Mouse (Mus musculus) midbrain, embryonic 11.5 days (tissue): ENCODE results near the gene Lamb1. TPM values are rescaled to one million over a fixed set of nuclear protein-coding genes. Genes with fewer than 3 reads are reported as not detected.

Experiments used
- ATAC-seq: fragments of 200-750 bp; cut with Nextera tagmentation; 2 replicates; pipeline ENCODE4 v1.8.0; 2017; ENCODE audit warnings: moderate TSS enrichment, moderate library complexity; ENCODE audit not compliant: low FRiP score
- DNase-seq: peaks from one replicate; pipeline ENCODE4 v3.0.0; 2015; ENCODE audit warnings: low spot score; ENCODE audit errors: missing footprints
- H3K27ac ChIP-seq: fragments of 300-500 bp; sonication (generic); 2 replicates; pipeline ENCODE4 v1.5.1; 2014; ENCODE audit warnings: low read depth, low read length
- H3K27me3 ChIP-seq: fragments of 300-500 bp; sonication (generic); 2 replicates; pipeline ENCODE4 v1.6.1; 2014; ENCODE audit warnings: mild to moderate bottlenecking, low read length, moderate library complexity, mixed read lengths; ENCODE audit not compliant: control insufficient read depth, insufficient read depth
- H3K36me3 ChIP-seq: fragments of 300-500 bp; sonication (generic); 2 replicates; pipeline ENCODE4 v1.6.1; 2014; ENCODE audit warnings: mild to moderate bottlenecking, low read length, moderate library complexity, mixed read lengths; ENCODE audit not compliant: control insufficient read depth, insufficient read depth
- H3K4me1 ChIP-seq: fragments of 300-500 bp; sonication (generic); 2 replicates; pipeline ENCODE4 v1.6.1; 2014; ENCODE audit warnings: low read length; ENCODE audit not compliant: control insufficient read depth, insufficient read depth
- H3K4me2 ChIP-seq: fragments of 300-500 bp; sonication (generic); 2 replicates; pipeline ENCODE4 v1.6.1; 2014; ENCODE audit warnings: mild to moderate bottlenecking, moderate library complexity
- H3K4me3 ChIP-seq: fragments of 300-500 bp; sonication (generic); 2 replicates; pipeline ENCODE4 v1.5.1; 2014; ENCODE audit warnings: low read depth, low read length
- H3K9ac ChIP-seq: fragments of 300-500 bp; sonication (generic); 2 replicates; pipeline ENCODE4 v1.6.1; 2014; ENCODE audit warnings: low read length
- H3K9me3 ChIP-seq: fragments of 300-500 bp; sonication (generic); 2 replicates; pipeline ENCODE4 v1.6.1; 2016; ENCODE audit warnings: low read length; ENCODE audit not compliant: control insufficient read depth
- WGBS: fragments of 180-500 bp; shearing (Covaris S2); extraction: QIAGEN DNeasy Blood & Tissue Kit; methylation state at CpG from one replicate; pipeline ENCODE4 v1.1.7; 2014; 5-methylcytosine and 5-hydroxymethylcytosine counted together
- polyA plus RNA-seq: library from polyadenylated mRNA; unstranded; fragments of >200 nt; fragmentation: Nextera tagmentation; extraction: Ambion mirVana; gene quantifications from 2 replicates; pipeline ENCODE4 v1.2.1, GENCODE M21; 2014

Gene Lamb1
- polyA plus RNA-seq, 1 experiment from 2014 or later, result 17.3 TPM

- Histone ChIP-seq H3K27ac (no peak overlapping the region), H3K27me3 (no peaks in the 10 kb centered on the region), H3K9me3 (no peaks in the 10 kb centered on the region), H3K4me1 (no peaks in the 10 kb centered on the region; the same call in 1 of the 2 replicates), H3K4me3 (no peak overlapping the region), H3K4me2 (no peak overlapping the region), H3K36me3 (no peaks in the 10 kb centered on the region), H3K9ac (no peak overlapping the region)
- 93% methylated on average over 1 of the region's 1 CpGs for WGBS
- ATAC-seq, result no peak
- peak; percentile 19 for DNase-seq
Observed at GRCm38 (mm10) chr12:31232635-31233034, 32.4 kb upstream of the Lamb1 start.

DNA sequence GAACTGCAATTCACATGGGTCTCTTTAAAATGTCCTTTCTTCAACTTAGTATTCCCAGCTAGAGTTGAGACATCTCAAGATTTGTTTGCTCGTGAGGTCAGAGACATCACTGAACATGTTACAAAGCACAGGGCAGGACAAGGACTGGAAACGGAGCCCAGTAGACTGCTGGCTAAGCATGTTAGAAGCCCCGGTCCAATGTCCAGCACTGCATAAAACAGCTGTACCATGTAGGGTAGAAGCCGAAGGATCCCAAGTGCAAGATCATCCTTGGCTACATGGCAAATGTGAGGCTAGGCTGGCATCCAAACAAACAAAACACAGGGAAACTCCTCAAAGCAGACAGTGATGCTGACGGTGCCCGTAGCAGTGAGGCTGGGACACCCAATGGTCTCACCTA is 30.0 kb upstream of the Lamb1 start:
- ATAC-seq (no peak), DNase-seq (no peak)
- 92% methylated on average over 6 of the region's 6 CpGs for WGBS
- H3K36me3 ChIP-seq, result no peaks in the 10 kb centered on the region
- H3K4me1 ChIP-seq, result no peaks in the 10 kb centered on the region; the same call in 1 of the 2 replicates
- H3K9me3 ChIP-seq, result no peaks in the 10 kb centered on the region
- no peak overlapping the region for H3K9ac ChIP-seq
- H3K4me2 ChIP-seq, result no peak overlapping the region
- no peak overlapping the region for H3K27ac ChIP-seq
- no peak overlapping the region for H3K4me3 ChIP-seq
- no peaks in the 10 kb centered on the region for H3K27me3 ChIP-seq

- Histone ChIP-seq H3K36me3 (no peaks in the 10 kb centered on the region), H3K9ac (no peak overlapping the region), H3K4me2 (no peak overlapping the region), H3K9me3 (no peaks in the 10 kb centered on the region), H3K27ac (no peak overlapping the region), H3K27me3 (no peaks in the 10 kb centered on the region), H3K4me1 (no peaks in the 10 kb centered on the region; the same call in 1 of the 2 replicates), H3K4me3 (no peak overlapping the region)
- WGBS, result 62% methylated on average over 12 of the region's 12 CpGs
- ATAC-seq (no peak), DNase-seq (no peak)
Observed at GRCm38 (mm10) chr12:31236861-31237595, 28.0 kb upstream of the Lamb1 start.

DNA sequence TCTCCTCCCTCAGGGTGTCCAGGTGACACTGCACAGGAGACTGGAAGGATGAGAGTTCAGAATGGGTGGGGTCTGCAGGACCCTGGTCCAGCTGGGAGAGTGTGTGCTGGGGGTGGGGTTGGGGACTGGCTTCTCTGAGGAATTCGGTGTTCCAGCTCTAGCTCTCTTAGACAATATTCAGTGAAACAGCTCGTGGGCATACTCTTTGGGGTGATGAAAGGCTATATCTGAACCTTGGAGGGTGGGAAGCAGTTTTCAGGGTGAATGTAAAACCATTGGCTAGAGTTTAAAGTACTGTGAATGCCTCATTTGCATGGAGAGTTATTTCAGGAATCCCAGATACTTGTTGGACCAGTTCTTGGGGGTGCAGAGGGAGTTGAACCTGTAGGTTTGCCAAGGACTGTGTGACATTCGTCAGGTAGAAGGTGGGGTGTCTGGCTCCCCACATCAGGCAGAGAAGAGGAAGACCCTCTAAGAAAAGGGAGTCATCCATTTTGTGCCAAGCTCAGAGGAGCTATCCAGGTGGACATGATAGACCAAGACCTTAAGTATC is 25.9 kb upstream of the Lamb1 start:
- Histone ChIP-seq H3K36me3 (no peaks in the 10 kb centered on the region), H3K9ac (no peak overlapping the region), H3K27ac (no peak overlapping the region), H3K9me3 (no peaks in the 10 kb centered on the region), H3K4me2 (no peak overlapping the region), H3K27me3 (no peaks in the 10 kb centered on the region), H3K4me3 (no peak overlapping the region), H3K4me1 (no peaks in the 10 kb centered on the region; the same call in 1 of the 2 replicates)
- DNase-seq, result no peak
- no peak for ATAC-seq
- 78% methylated on average over 3 of the region's 3 CpGs for WGBS

GRCm38 (mm10) chr12:31239798-31240197 is 25.2 kb upstream of the Lamb1 start:
- H3K9me3 ChIP-seq, result no peaks in the 10 kb centered on the region
- H3K27me3 ChIP-seq, result no peaks in the 10 kb centered on the region
- H3K4me2 ChIP-seq, result no peak overlapping the region
- H3K4me1 ChIP-seq, result no peaks in the 10 kb centered on the region; the same call in 1 of the 2 replicates
- H3K36me3 ChIP-seq, result no peaks in the 10 kb centered on the region
- no peak overlapping the region for H3K4me3 ChIP-seq
- H3K9ac ChIP-seq, result no peak overlapping the region
- no peak overlapping the region for H3K27ac ChIP-seq
- ATAC-seq, result no peak
- DNase-seq, result no peak
- WGBS, result 87% methylated on average over 4 of the region's 4 CpGs

GRCm38 (mm10) chr12:31240470-31240869 is 24.6 kb upstream of the Lamb1 start, which contains the start of gene Gm6993:
Gene Gm6993 (plus strand): TSS chr12:31240770.
- Histone ChIP-seq H3K9me3 (no peaks in the 10 kb centered on the region), H3K4me3 (no peak within 1 kb of the TSS), H3K9ac (no peak within 1 kb of the TSS), H3K27me3 (no peaks in the 10 kb centered on the region), H3K4me1 (no peaks in the 10 kb centered on the region; the same call in 1 of the 2 replicates), H3K36me3 (no peaks in the 10 kb centered on the region), H3K4me2 (no peak within 1 kb of the TSS), H3K27ac (no peak within 1 kb of the TSS)
- 79% methylated on average over 5 of the region's 5 CpGs for WGBS
- ATAC-seq (no peak), DNase-seq (no peak)

DNA sequence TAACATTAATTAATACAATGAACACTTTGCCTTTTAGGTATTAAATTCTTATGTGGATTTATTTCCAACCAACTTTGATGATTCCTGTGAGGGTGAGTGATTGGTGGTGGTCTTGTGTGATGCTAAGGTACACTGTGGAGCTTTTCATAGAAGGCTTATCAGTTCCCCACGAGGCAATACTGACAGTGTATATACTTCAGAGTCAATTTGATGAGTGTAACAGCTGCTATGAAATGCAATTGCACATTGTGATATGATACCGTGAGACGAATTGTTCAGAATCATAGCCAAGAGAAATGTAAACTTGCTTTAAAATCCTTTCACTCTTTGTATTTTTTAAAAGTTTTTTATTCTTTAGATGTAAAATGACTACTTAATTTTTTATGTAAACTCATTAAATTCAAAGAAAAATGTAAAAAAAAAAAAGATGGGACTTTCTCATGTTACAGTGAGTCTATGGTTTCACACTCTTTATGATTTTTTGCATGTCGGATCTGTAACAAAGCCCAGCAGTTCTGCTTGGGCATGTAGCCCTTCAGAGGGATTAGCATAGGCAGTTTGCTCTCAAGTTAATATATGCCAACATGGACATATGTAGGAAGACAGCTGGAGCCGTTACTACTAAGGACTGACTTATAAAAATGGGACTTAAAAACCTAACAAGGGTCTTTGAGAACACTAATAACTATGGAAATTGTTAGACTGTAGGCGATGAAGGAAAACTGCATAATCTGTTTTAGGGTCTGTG is 23.3 kb upstream of the Lamb1 start:
- no peak for ATAC-seq

DNA sequence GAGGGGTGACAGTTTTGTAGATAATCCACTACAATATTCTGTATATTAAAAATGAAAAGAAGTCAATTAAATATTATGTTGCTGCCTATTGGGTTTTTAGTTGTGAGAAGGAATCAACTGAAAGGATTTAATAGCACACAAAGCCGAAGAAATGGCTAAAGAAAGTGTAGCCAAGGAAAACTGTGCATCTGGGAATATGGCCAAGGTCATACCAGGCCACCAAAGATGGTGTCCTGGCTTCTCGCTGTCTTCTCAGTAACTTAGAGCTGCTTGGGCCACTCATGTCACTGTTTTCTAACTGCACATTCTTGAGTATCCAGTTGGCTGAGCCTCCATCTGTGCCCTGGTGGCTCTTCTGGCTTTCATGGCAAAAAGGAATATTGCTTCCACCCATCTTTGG is 21.0 kb upstream of the Lamb1 start:
- no peaks in the 10 kb centered on the region for H3K36me3 ChIP-seq
- H3K27me3 ChIP-seq, result no peaks in the 10 kb centered on the region
- WGBS, result 96% methylated on average over 2 of the region's 2 CpGs
- no peak overlapping the region for H3K27ac ChIP-seq
- no peak for ATAC-seq
- no peak overlapping the region for H3K4me3 ChIP-seq
- no peaks in the 10 kb centered on the region for H3K9me3 ChIP-seq
- DNase-seq, result peak; percentile 4
- H3K9ac ChIP-seq, result no peak overlapping the region
- H3K4me1 ChIP-seq, result no peaks in the 10 kb centered on the region
- H3K4me2 ChIP-seq, result no peak overlapping the region

More for the DNA sequence above, 23.3 kb upstream of the Lamb1 start:
- DNase-seq, result peak; percentile 26
- Histone ChIP-seq H3K36me3 (no peaks in the 10 kb centered on the region), H3K9me3 (no peaks in the 10 kb centered on the region), H3K4me1 (no peaks in the 10 kb centered on the region; the same call in 1 of the 2 replicates), H3K27ac (no peak overlapping the region), H3K4me3 (no peak overlapping the region), H3K9ac (no peak overlapping the region), H3K27me3 (no peaks in the 10 kb centered on the region), H3K4me2 (no peak overlapping the region)
- 85% methylated on average over 6 of the region's 6 CpGs for WGBS

DNA sequence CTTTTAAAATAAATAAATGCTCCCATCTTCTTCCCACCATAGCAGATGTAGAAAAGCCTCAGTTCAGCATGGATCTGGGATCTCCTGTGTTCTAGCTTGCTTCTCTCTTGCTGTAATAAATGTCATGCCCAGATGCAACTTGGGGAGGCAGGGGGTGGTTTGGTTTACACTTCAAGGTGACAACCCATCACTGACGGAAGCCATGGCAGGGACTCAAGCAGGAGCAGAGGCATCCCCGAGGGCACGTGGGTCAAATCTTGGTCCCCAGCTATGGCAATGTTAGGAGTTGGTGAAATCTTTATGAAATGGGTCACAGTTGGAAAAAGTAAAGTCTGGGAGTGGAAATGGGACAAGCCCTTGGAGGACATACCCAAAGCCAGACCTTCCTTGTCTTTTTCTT is 20.3 kb upstream of the Lamb1 start:
- H3K27ac ChIP-seq, result no peak overlapping the region
- no peaks in the 10 kb centered on the region for H3K9me3 ChIP-seq
- no peaks in the 10 kb centered on the region for H3K36me3 ChIP-seq
- H3K4me1 ChIP-seq, result no peaks in the 10 kb centered on the region
- H3K27me3 ChIP-seq, result no peaks in the 10 kb centered on the region
- ATAC-seq, result no peak
- peak; percentile 76 for DNase-seq
- no peak overlapping the region for H3K4me3 ChIP-seq
- no peak overlapping the region for H3K9ac ChIP-seq
- WGBS, result 92% methylated on average over 3 of the region's 3 CpGs
- no peak overlapping the region for H3K4me2 ChIP-seq
